Mouse (Mus musculus): ENCODE data around the gene Zp2. TPM values are rescaled to one million over a fixed set of nuclear protein-coding genes. Genes with fewer than 3 reads are reported as not detected.

The Zp2 gene
- polyA plus RNA-seq, 1 experiment from 2014 or later: not detected

- H3K4me3 ChIP-seq (ENCODE audit: low read depth, low read length): no peak overlapping the region
- peaks cover 5% of the 10 kb centered on the region for H3K4me1 ChIP-seq (ENCODE audit: insufficient read depth)
- TF ChIP-seq EP300 (IDR thresholded peaks at IDR 0.05; ENCODE audit: low read depth): no peak
- peak; percentile 30; the same call in 1 of the 2 replicates for TF ChIP-seq CTCF (IDR thresholded peaks at IDR 0.05; ENCODE audit: low read depth)
- H3K36me3 ChIP-seq (replicated peaks; ENCODE audit: insufficient read depth, low read length): no peaks in the 10 kb centered on the region
- ATAC-seq: no peak
- H3K27ac ChIP-seq (ENCODE audit: low read depth): no peak overlapping the region
- no peak overlapping the region for H3K9ac ChIP-seq (replicated peaks)
- DNase-seq: no peak
- no peaks in the 10 kb centered on the region for H3K9me3 ChIP-seq (ENCODE audit: low read length)
- WGBS (ENCODE audit: insufficient replicate concordance): 67% methylated on average over 3 of the region's 3 CpGs
- 0 out of 2 replicates have a peak, but pooled peaks cover 2% of the 10 kb centered on the region for H3K27me3 ChIP-seq (ENCODE audit: insufficient read depth, low read length)
- no peak overlapping the region for H3K4me2 ChIP-seq (ENCODE audit: low read depth, low read length)
Measured at GRCm38 (mm10) chr7:120104975-120105374, 40.1 kb downstream of the Zp2 start.

- Histone ChIP-seq H3K36me3 (replicated peaks; ENCODE audit: insufficient read depth, low read length) (no peaks in the 10 kb centered on the region), H3K9me3 (ENCODE audit: low read length) (no peaks in the 10 kb centered on the region), H3K4me2 (ENCODE audit: low read depth, low read length) (peak overlapping the region; percentile 87), H3K27me3 (ENCODE audit: insufficient read depth, low read length) (0 out of 2 replicates have a peak, but pooled peaks cover 2% of the 10 kb centered on the region), H3K4me3 (ENCODE audit: low read depth, low read length) (peak overlapping the region; percentile 62), H3K27ac (ENCODE audit: low read depth) (no peak overlapping the region), H3K9ac (replicated peaks) (no peak overlapping the region), H3K4me1 (ENCODE audit: insufficient read depth) (peaks cover 5% of the 10 kb centered on the region)
- ATAC-seq (no peak), DNase-seq (peak; percentile 19)
- TF ChIP-seq CTCF (IDR thresholded peaks at IDR 0.05; ENCODE audit: low read depth): no peak
- TF ChIP-seq EP300 (IDR thresholded peaks at IDR 0.05; ENCODE audit: low read depth): no peak
- WGBS (ENCODE audit: insufficient replicate concordance): 7% methylated on average over 25 of the region's 25 CpGs
Measured at GRCm38 (mm10) chr7:120103019-120103567, 42.0 kb downstream of the Zp2 start.

GRCm38 (mm10) chr7:120102164-120102972 lies 42.7 kb downstream of the Zp2 start, which contains the start of gene Tmem159:
Gene Tmem159, plus strand, starts transcription at chr7:120102353.
- Histone ChIP-seq H3K4me3 (ENCODE audit: low read depth, low read length) (peak within 1 kb of the TSS; percentile 62), H3K9ac (replicated peaks) (peak within 1 kb of the TSS; percentile 62), H3K27ac (ENCODE audit: low read depth) (no peak within 1 kb of the TSS), H3K27me3 (ENCODE audit: insufficient read depth, low read length) (0 out of 2 replicates have a peak, but pooled peaks cover 2% of the 10 kb centered on the region), H3K4me2 (ENCODE audit: low read depth, low read length) (peak within 1 kb of the TSS; percentile 87), H3K9me3 (ENCODE audit: low read length) (no peaks in the 10 kb centered on the region), H3K4me1 (ENCODE audit: insufficient read depth) (peaks cover 5% of the 10 kb centered on the region), H3K36me3 (replicated peaks; ENCODE audit: insufficient read depth, low read length) (no peaks in the 10 kb centered on the region)
- peak; percentile 87 for ATAC-seq
- 2% methylated on average over 41 of the region's 42 CpGs for WGBS (ENCODE audit: insufficient replicate concordance)
- peak; percentile 86 for DNase-seq
- TF ChIP-seq EP300 (IDR thresholded peaks at IDR 0.05; ENCODE audit: low read depth) (no peak), CTCF (IDR thresholded peaks at IDR 0.05; ENCODE audit: low read depth) (no peak)

- Histone ChIP-seq H3K9me3 (ENCODE audit: low read length) (no peaks in the 10 kb centered on the region), H3K4me2 (ENCODE audit: low read depth, low read length) (no peak overlapping the region), H3K27me3 (ENCODE audit: insufficient read depth, low read length) (0 out of 2 replicates have a peak, but pooled peaks cover 2% of the 10 kb centered on the region), H3K4me1 (ENCODE audit: insufficient read depth) (peaks cover 5% of the 10 kb centered on the region), H3K4me3 (ENCODE audit: low read depth, low read length) (no peak overlapping the region), H3K36me3 (replicated peaks; ENCODE audit: insufficient read depth, low read length) (no peaks in the 10 kb centered on the region), H3K27ac (ENCODE audit: low read depth) (no peak overlapping the region), H3K9ac (replicated peaks) (no peak overlapping the region)
- ATAC-seq: peak; percentile 52; the same call in 1 of the 2 replicates
- TF ChIP-seq EP300 (IDR thresholded peaks at IDR 0.05; ENCODE audit: low read depth) (no peak), CTCF (IDR thresholded peaks at IDR 0.05; ENCODE audit: low read depth) (peak; percentile 77)
- peak; percentile 76 for DNase-seq
- WGBS (ENCODE audit: insufficient replicate concordance): 20% methylated on average over 9 of the region's 9 CpGs
Measured at GRCm38 (mm10) chr7:120098403-120098802, 46.7 kb downstream of the Zp2 start.

- TF ChIP-seq CTCF (IDR thresholded peaks at IDR 0.05; ENCODE audit: low read depth) (peak; percentile 59), EP300 (IDR thresholded peaks at IDR 0.05; ENCODE audit: low read depth) (no peak)
- peak; percentile 34; the same call in 1 of the 2 replicates for ATAC-seq
- Histone ChIP-seq H3K27ac (ENCODE audit: low read depth) (no peak overlapping the region), H3K9me3 (ENCODE audit: low read length) (no peaks in the 10 kb centered on the region), H3K9ac (replicated peaks) (no peak overlapping the region), H3K27me3 (ENCODE audit: insufficient read depth, low read length) (0 out of 2 replicates have a peak, but pooled peaks cover 2% of the 10 kb centered on the region), H3K4me2 (ENCODE audit: low read depth, low read length) (no peak overlapping the region), H3K4me1 (ENCODE audit: insufficient read depth) (peaks cover 5% of the 10 kb centered on the region), H3K36me3 (replicated peaks; ENCODE audit: insufficient read depth, low read length) (no peaks in the 10 kb centered on the region), H3K4me3 (ENCODE audit: low read depth, low read length) (no peak overlapping the region)
- peak; percentile 31 for DNase-seq
- 6% methylated on average over 7 of the region's 7 CpGs for WGBS (ENCODE audit: insufficient replicate concordance)
Measured at GRCm38 (mm10) chr7:120097845-120098244, 47.2 kb downstream of the Zp2 start.

- no peak for DNase-seq
- no peak within 1 kb of the TSS for H3K9ac ChIP-seq (replicated peaks)
- H3K4me3 ChIP-seq (ENCODE audit: low read depth, low read length): no peak within 1 kb of the TSS
- no peaks in the 10 kb centered on the region for H3K9me3 ChIP-seq (ENCODE audit: low read length)
- H3K27ac ChIP-seq (ENCODE audit: low read depth): no peak within 1 kb of the TSS
- no peaks in the 10 kb centered on the region for H3K27me3 ChIP-seq (ENCODE audit: insufficient read depth, low read length)
- H3K36me3 ChIP-seq (replicated peaks; ENCODE audit: insufficient read depth, low read length): no peaks in the 10 kb centered on the region
- no peaks in the 10 kb centered on the region for H3K4me1 ChIP-seq (ENCODE audit: insufficient read depth)
- ATAC-seq: no peak
- H3K4me2 ChIP-seq (ENCODE audit: low read depth, low read length): no peak within 1 kb of the TSS
- no peak for TF ChIP-seq EP300 (IDR thresholded peaks at IDR 0.05; ENCODE audit: low read depth)
- no peak for TF ChIP-seq CTCF (IDR thresholded peaks at IDR 0.05; ENCODE audit: low read depth)
- 69% methylated on average over 6 of the region's 6 CpGs for WGBS (ENCODE audit: insufficient replicate concordance)
Measured at GRCm38 (mm10) chr7:120095180-120095579, 49.9 kb downstream of the Zp2 start, which contains the start of gene Dnah3. Gene Dnah3, minus strand, starts transcription at chr7:120095280.

Data from liver, postnatal 0 days (tissue).